Mouse (Mus musculus): ENCODE data around the gene Astn1.

The Astn1 gene

GRCm38 (mm10) chr1:158739132-158739919 lies 377.3 kb downstream of the Astn1 start:
- DNase-seq (ENCODE audit: low read depth, low spot score): no peak

- no peak for DNase-seq (ENCODE audit: low read depth, low spot score)
These were observed 378.2 kb downstream of the Astn1 start for GRCm38 (mm10) chr1:158740161-158740766.

DNA sequence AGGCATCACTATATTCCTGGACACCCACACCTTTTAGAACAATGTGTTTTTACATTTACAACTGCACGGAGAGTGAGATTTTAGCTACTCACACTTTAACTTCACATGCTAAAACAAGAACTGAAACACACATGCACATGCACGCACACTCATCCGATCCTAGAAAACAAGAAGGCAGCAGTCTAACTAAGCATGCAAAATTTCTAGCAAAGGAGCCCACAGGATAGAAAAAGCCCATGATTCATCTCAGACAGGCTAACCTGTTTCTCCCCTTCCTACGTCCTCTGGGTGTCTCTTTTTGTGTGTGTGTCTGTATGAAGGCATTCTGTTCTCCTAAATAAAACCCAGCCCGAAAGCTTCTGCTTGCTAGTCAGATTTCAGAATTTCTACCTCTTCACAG lies 378.9 kb downstream of the Astn1 start:
- DNase-seq (ENCODE audit: low read depth, low spot score): no peak

All from 3T3-L1 (cell line).